Mouse (Mus musculus) sigmoid colon, adult 10 weeks (tissue): ENCODE results near the gene Tufm. TPM values are rescaled to one million over a fixed set of nuclear protein-coding genes. Genes with fewer than 3 reads are reported as not detected.

Source experiments
- polyA plus RNA-seq: library from polyadenylated mRNA; stranded (reverse); fragments of 350-450 nt; fragmentation: Illumina TruSeq; extraction: RNeasy Lipid Tissue Mini Kit (QIAGEN cat#74804); gene quantifications from one replicate; pipeline ENCODE4 v1.2.3, GENCODE M21; 2014; ENCODE audit warnings: low read depth, low replicate concordance

The Tufm gene
- 4.8 TPM for polyA plus RNA-seq

DNA sequence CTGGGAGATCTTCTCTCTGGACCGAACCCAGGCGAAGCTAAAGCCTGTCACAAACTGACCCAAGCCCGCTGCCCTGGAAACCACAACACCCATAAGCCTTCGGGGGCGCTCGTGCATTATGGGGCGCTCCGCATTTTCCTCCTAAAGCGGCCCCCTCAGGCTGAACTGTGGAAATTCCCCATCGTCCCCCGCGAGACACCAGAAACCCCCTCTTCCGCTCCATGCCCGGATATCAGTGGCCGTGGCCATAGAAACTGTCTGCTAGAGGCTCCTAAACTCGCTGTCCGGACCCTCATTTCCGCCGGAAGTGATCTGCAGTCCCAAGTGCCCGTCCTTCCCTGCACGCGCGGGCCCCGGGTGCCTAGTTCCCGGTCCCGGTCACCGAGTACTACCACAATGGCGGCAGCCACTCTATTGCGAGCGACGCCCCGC is at the start of gene Tufm:
TSS of gene Tufm (plus strand) at position 310 of the 432 bp plus-strand sequence.

DNA sequence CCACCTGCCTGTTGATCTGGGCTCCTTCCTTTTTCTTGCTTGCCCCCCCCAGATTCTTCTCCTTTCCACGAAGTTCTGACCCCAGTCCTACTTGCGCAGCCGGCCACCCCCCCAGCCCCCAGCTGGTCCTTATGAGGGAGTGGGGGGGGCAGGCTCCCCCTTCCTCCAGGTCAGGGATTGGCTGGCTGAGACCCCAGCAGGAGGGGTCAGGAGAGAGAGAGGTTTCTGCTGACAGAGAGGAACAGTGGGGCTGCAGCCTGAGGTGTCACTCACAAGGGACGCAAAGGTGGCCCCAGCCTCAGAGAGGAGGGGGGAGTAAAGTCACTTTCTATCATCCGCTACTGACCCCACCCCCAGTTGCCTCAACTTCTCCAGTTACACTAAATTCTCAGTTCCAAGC is 24.2 kb upstream of the Tufm start, which contains the start of gene Atp2a1:
TSS of gene Atp2a1 (minus strand) at position 105 of the 400 bp plus-strand sequence.

DNA sequence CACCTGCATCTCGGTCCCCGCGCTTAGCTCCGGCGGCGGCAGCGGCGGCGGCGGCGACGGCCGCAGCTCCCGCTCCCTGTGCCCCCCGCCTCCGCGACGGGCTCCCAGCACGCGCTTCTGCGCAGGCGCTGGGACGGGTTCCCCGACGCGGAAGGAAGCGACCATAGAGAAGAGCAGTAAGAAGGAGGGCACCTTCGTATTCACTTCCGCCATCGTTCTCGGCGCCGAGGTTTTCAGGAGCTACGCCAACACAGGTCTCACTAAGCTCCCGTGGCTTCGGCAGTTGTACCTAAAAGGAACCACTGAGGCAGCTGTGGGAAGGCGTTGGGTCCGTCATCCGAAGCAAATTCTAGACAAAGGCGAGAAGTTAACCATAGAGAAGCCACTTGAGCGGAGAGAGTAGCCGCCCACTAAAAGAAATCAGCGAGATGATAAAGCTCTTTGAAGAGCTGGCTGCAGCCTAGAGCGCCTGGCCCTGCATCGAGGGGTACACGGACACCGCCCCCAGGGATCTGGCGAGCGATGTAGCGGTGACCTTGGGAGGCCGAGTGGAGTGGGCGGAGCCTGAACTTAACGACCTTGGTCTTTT is 12.1 kb upstream of the Tufm start, which contains the start of gene Sh2b1:
TSS of gene Sh2b1 (minus strand) at position 432 of the 589 bp plus-strand sequence.

GRCm38 (mm10) chr7:126503273-126503878 is 16.2 kb downstream of the Tufm start, which contains the start of gene Atxn2l:
Gene Atxn2l, minus strand, starts transcription at chr7:126503437.

Other genes starting within 250 kb of the Tufm start
- 2.3 TPM for gene Sbk1, start 214.7 kb upstream of the Tufm start, polyA plus RNA-seq
- gene Lat, start 117.8 kb upstream of the Tufm start, polyA plus RNA-seq: 0.38 TPM
- gene Spns1, start 109.9 kb upstream of the Tufm start, polyA plus RNA-seq: 1.8 TPM
- 9.4 TPM for gene Nfatc2ip, start 90.6 kb upstream of the Tufm start, polyA plus RNA-seq
- gene Cd19, start 72.5 kb upstream of the Tufm start, polyA plus RNA-seq: 5.6 TPM
- gene Rabep2, start 58.6 kb upstream of the Tufm start, polyA plus RNA-seq: 0.63 TPM
- gene Atp2a1, start 24.3 kb upstream of the Tufm start, polyA plus RNA-seq: not detected
- gene Sh2b1, start 11.9 kb upstream of the Tufm start, polyA plus RNA-seq: 0.91 TPM
- 42.0 TPM for gene Atxn2l, start 16.1 kb downstream of the Tufm start, polyA plus RNA-seq
- gene Eif3c, start 79.0 kb downstream of the Tufm start, polyA plus RNA-seq: 225 TPM
- gene Apobr, start 97.6 kb downstream of the Tufm start, polyA plus RNA-seq: 0.22 TPM
- gene Cln3, start 98.5 kb downstream of the Tufm start, polyA plus RNA-seq: 4.5 TPM
- gene Il27, start 107.6 kb downstream of the Tufm start, polyA plus RNA-seq: not detected
- gene Nupr1, start 143.5 kb downstream of the Tufm start, polyA plus RNA-seq: 62.1 TPM
- 3.5 TPM for gene Sgf29, start 161.9 kb downstream of the Tufm start, polyA plus RNA-seq
- 841 TPM for gene Sult1a1, start 189.1 kb downstream of the Tufm start, polyA plus RNA-seq
- gene Bola2, start 208.0 kb downstream of the Tufm start, polyA plus RNA-seq: 0.41 TPM
- gene Slx1b, start 208.4 kb downstream of the Tufm start, polyA plus RNA-seq: 3.5 TPM
- 4.6 TPM for gene Coro1a, start 220.4 kb downstream of the Tufm start, polyA plus RNA-seq